Mouse (Mus musculus) gastrocnemius, postnatal 10 days (tissue): ENCODE data around the gene Lima1. TPM values are rescaled to one million over a fixed set of nuclear protein-coding genes. Genes with fewer than 3 reads are reported as not detected.
A peak's percentile ranks its signal among the peaks of the same experiment; 100 is the strongest.

Source experiments
- DNase-seq: peaks from one replicate; pipeline ENCODE4 v3.0.0; 2021; ENCODE audit warnings: mixed read lengths
- total RNA-seq, 2 experiments: library from RNA; stranded (reverse); gene quantifications; 2 replicates each; pipeline ENCODE4 v1.2.3; 2021

Gene Lima1
- total RNA-seq, 2 experiments from 2014 or later: 30.4 to 41.9 TPM

- no peak for DNase-seq
Observed at GRCm38 (mm10) chr15:99866450-99867221, 8.6 kb downstream of the Lima1 start.

GRCm38 (mm10) chr15:99865942-99866341 is 9.3 kb downstream of the Lima1 start:
- DNase-seq: no peak

GRCm38 (mm10) chr15:99865494-99865941 is 9.7 kb downstream of the Lima1 start:
- no peak for DNase-seq

- no peak for DNase-seq
Observed at GRCm38 (mm10) chr15:99865046-99865445, 10.2 kb downstream of the Lima1 start.

- DNase-seq: no peak
Observed at GRCm38 (mm10) chr15:99863786-99864185, 11.5 kb downstream of the Lima1 start.

GRCm38 (mm10) chr15:99863358-99863757 is 11.9 kb downstream of the Lima1 start:
- DNase-seq: no peak

GRCm38 (mm10) chr15:99862473-99862872 is 12.8 kb downstream of the Lima1 start:
- DNase-seq: no peak

GRCm38 (mm10) chr15:99861955-99862354 is 13.3 kb downstream of the Lima1 start:
- DNase-seq: no peak

GRCm38 (mm10) chr15:99861536-99861935 is 13.7 kb downstream of the Lima1 start:
- DNase-seq: no peak

GRCm38 (mm10) chr15:99859644-99860392 is 15.4 kb downstream of the Lima1 start:
- no peak for DNase-seq

GRCm38 (mm10) chr15:99857479-99857878 is 17.8 kb downstream of the Lima1 start:
- no peak for DNase-seq

- no peak for DNase-seq
Observed at GRCm38 (mm10) chr15:99855119-99855518, 20.1 kb downstream of the Lima1 start.

GRCm38 (mm10) chr15:99852606-99853237 is 22.5 kb downstream of the Lima1 start:
- DNase-seq: no peak

GRCm38 (mm10) chr15:99850265-99850664 is 25.0 kb downstream of the Lima1 start:
- no peak for DNase-seq

- DNase-seq: no peak
Observed at GRCm38 (mm10) chr15:99847937-99848336, 27.3 kb downstream of the Lima1 start.

- DNase-seq: no peak
Observed at GRCm38 (mm10) chr15:99847207-99847881, 27.9 kb downstream of the Lima1 start.

GRCm38 (mm10) chr15:99846633-99847032 is 28.6 kb downstream of the Lima1 start:
- DNase-seq: no peak

- DNase-seq: no peak
Observed at GRCm38 (mm10) chr15:99843856-99844255, 31.4 kb downstream of the Lima1 start.

GRCm38 (mm10) chr15:99839910-99840309 is 35.3 kb downstream of the Lima1 start:
- peak; percentile 53 for DNase-seq

- DNase-seq: no peak
Observed at GRCm38 (mm10) chr15:99839165-99839840, 36.0 kb downstream of the Lima1 start.

GRCm38 (mm10) chr15:99837561-99837960 is 37.7 kb downstream of the Lima1 start:
- no peak for DNase-seq

- no peak for DNase-seq
Observed at GRCm38 (mm10) chr15:99835191-99835590, 40.1 kb downstream of the Lima1 start.
